Mouse (Mus musculus) MEL (cell line): ENCODE results near the gene Hist1h1e. TPM values are rescaled to one million over a fixed set of nuclear protein-coding genes. Genes with fewer than 3 reads are reported as not detected.

Experiments
- DNase-seq: peaks from one replicate; pipeline ENCODE4 v3.0.0; 2011; ENCODE audit warnings: low read depth, low spot score
- H3K27ac ChIP-seq: 2 replicates; pipeline ENCODE4 v1.5.1; 2012; ENCODE audit warnings: low read depth, mild to moderate bottlenecking, control low read depth, low read length, moderate library complexity; ENCODE audit not compliant: control insufficient read depth
- H3K27me3 ChIP-seq, 2 experiments: fragments of 150-350 bp in 1 of 2; sonication (generic) in 1 of 2; 2 replicates each; pipeline ENCODE4 v1.6.1; 2012; ENCODE audit warnings: low read length in 2 of 2, mild to moderate bottlenecking in 2 of 2, improper control_type of control experiment in 1 of 2, moderate library complexity in 1 of 2; ENCODE audit not compliant: insufficient read depth in 2 of 2, control insufficient read depth in 1 of 2
- H3K36me3 ChIP-seq, 2 experiments: 2 replicates each; pipeline ENCODE4 v1.6.1; 2012 to 2014; ENCODE audit warnings: low read length in 2 of 2, improper control_type of control experiment in 1 of 2, inconsistent platforms in 1 of 2, mild to moderate bottlenecking in 1 of 2; ENCODE audit not compliant: insufficient read depth in 2 of 2, control insufficient read depth in 1 of 2
- H3K4me1 ChIP-seq, 2 experiments: fragments of 150-350 bp in 1 of 2; sonication (generic) in 1 of 2; 2 replicates each; pipeline ENCODE4 v1.6.1; 2012; ENCODE audit warnings: low read length in 2 of 2, improper control_type of control experiment in 1 of 2, mild to moderate bottlenecking in 1 of 2; ENCODE audit not compliant: insufficient read depth in 2 of 2, control insufficient read depth in 1 of 2
- H3K4me3 ChIP-seq, 2 experiments: fragments of 150-350 bp in 1 of 2; sonication (generic) in 1 of 2; 2 replicates each; pipeline ENCODE4 v1.5.1; 2012; ENCODE audit warnings: low read depth in 2 of 2, low read length in 2 of 2, mild to moderate bottlenecking in 2 of 2, moderate library complexity in 2 of 2, control low read depth in 1 of 2, improper control_type of control experiment in 1 of 2; ENCODE audit not compliant: control insufficient read depth in 1 of 2, insufficient read depth in 1 of 2
- H3K79me2 ChIP-seq: 2 replicates; pipeline ENCODE4 v1.6.1; 2012; ENCODE audit warnings: mild to moderate bottlenecking, low read length, moderate library complexity; ENCODE audit not compliant: control insufficient read depth, poor library complexity, insufficient read depth
- H3K9ac ChIP-seq: 2 replicates; pipeline ENCODE4 v1.6.1; 2012; ENCODE audit warnings: low read depth, mild to moderate bottlenecking, control low read depth, low read length, moderate library complexity; ENCODE audit not compliant: control insufficient read depth, poor library complexity, severe bottlenecking
- H3K9me3 ChIP-seq: fragments of 150-350 bp; sonication (generic); replicated peaks from 2 replicates; pipeline ENCODE4 v1.6.1; 2012; ENCODE audit warnings: mild to moderate bottlenecking, low read length, improper control_type of control experiment, moderate library complexity; ENCODE audit not compliant: insufficient read depth
- BHLHE40 ChIP-seq: IDR thresholded peaks from 2 replicates; pipeline ENCODE4 v1.6.1; 2012; ENCODE audit warnings: low read depth, mild to moderate bottlenecking, inconsistent platforms, low read length, improper control_type of control experiment, borderline replicate concordance
- CHD1 ChIP-seq: IDR thresholded peaks from 2 replicates; pipeline ENCODE4 v1.6.1; 2012; ENCODE audit warnings: low read depth, mild to moderate bottlenecking, inconsistent platforms, low read length, improper control_type of control experiment
- CHD2 ChIP-seq: IDR thresholded peaks from 2 replicates; pipeline ENCODE4 v1.6.1; 2011; ENCODE audit warnings: low read length, improper control_type of control experiment
- CTCF ChIP-seq, 3 experiments: IDR thresholded peaks in 2 of 3; conservative IDR thresholded peaks in 1 of 3; 2 replicates each; pipeline ENCODE4 v1.5.1; 2011 to 2012; ENCODE audit warnings: low read length in 3 of 3, low read depth in 2 of 3, mild to moderate bottlenecking in 2 of 3, improper control_type of control experiment in 1 of 3, inconsistent platforms in 1 of 3, mixed read lengths in 1 of 3, moderate library complexity in 1 of 3; ENCODE audit not compliant: control insufficient read depth in 1 of 3, insufficient read depth in 1 of 3, poor library complexity in 1 of 3, severe bottlenecking in 1 of 3
- E2F4 ChIP-seq: IDR thresholded peaks from 2 replicates; pipeline ENCODE4 v1.6.1; 2011; ENCODE audit warnings: low read depth, low read length, improper control_type of control experiment, borderline replicate concordance
- EP300 ChIP-seq, 2 experiments: IDR thresholded peaks; 2 replicates each; pipeline ENCODE4 v1.6.1; 2011; ENCODE audit warnings: improper control_type of control experiment in 2 of 2, low read length in 2 of 2, low read depth in 1 of 2, mild to moderate bottlenecking in 1 of 2
- GABPA ChIP-seq: IDR thresholded peaks from 2 replicates; pipeline ENCODE4 v1.6.1; 2012; ENCODE audit warnings: low read depth, mild to moderate bottlenecking, inconsistent platforms, low read length, improper control_type of control experiment, moderate library complexity
- GATA1 ChIP-seq: IDR thresholded peaks from 2 replicates; pipeline ENCODE4 v1.6.1; 2011; ENCODE audit warnings: low read depth, low read length, improper control_type of control experiment
- JUND ChIP-seq: IDR thresholded peaks from 2 replicates; pipeline ENCODE4 v1.6.1; 2011; ENCODE audit warnings: low read depth, mild to moderate bottlenecking, improper control_type of control experiment, low read length
- KAT2A ChIP-seq: conservative IDR thresholded peaks from 2 replicates; pipeline ENCODE4 v1.6.1; 2012; ENCODE audit warnings: low read depth, low read length, improper control_type of control experiment, inconsistent platforms
- MAFK ChIP-seq: IDR thresholded peaks from 2 replicates; pipeline ENCODE4 v1.6.1; 2011; ENCODE audit warnings: low read depth, mild to moderate bottlenecking, low read length, improper control_type of control experiment, borderline replicate concordance
- MAX ChIP-seq: IDR thresholded peaks from 2 replicates; pipeline ENCODE4 v1.6.1; 2011; ENCODE audit warnings: low read length, improper control_type of control experiment
- MXI1 ChIP-seq: IDR thresholded peaks from 2 replicates; pipeline ENCODE4 v1.6.1; 2011; ENCODE audit warnings: mild to moderate bottlenecking, low read depth, low read length, improper control_type of control experiment
- MYB ChIP-seq: IDR thresholded peaks from 2 replicates; pipeline ENCODE4 v1.6.1; 2011; ENCODE audit warnings: mild to moderate bottlenecking, low read depth, low read length, improper control_type of control experiment
- MYC ChIP-seq: IDR thresholded peaks from 2 replicates; pipeline ENCODE4 v1.6.1; 2011; ENCODE audit warnings: low read depth, mild to moderate bottlenecking, low read length, improper control_type of control experiment, moderate library complexity
- NRF1 ChIP-seq: IDR thresholded peaks from 2 replicates; pipeline ENCODE4 v1.6.1; 2014; ENCODE audit warnings: low read depth, mild to moderate bottlenecking, inconsistent platforms, low read length, improper control_type of control experiment, moderate library complexity; ENCODE audit not compliant: poor library complexity, insufficient read depth, severe bottlenecking
- POLR2A ChIP-seq, 2 experiments: IDR thresholded peaks; 2 replicates each; pipeline ENCODE4 v1.6.1; 2011 to 2012; ENCODE audit warnings: low read length in 2 of 2, mild to moderate bottlenecking in 2 of 2, control low read depth in 1 of 2, improper control_type of control experiment in 1 of 2, low read depth in 1 of 2, moderate library complexity in 1 of 2; ENCODE audit not compliant: control insufficient read depth in 1 of 2, insufficient read depth in 1 of 2, poor library complexity in 1 of 2
- POLR2AphosphoS5 ChIP-seq: IDR thresholded peaks from 2 replicates; pipeline ENCODE4 v1.6.1; 2012; ENCODE audit warnings: low read depth, borderline replicate concordance, mild to moderate bottlenecking, inconsistent platforms, low read length, moderate library complexity, mixed read lengths
- RAD21 ChIP-seq: IDR thresholded peaks from 2 replicates; pipeline ENCODE4 v1.6.1; 2011; ENCODE audit warnings: mild to moderate bottlenecking, low read depth, low read length, improper control_type of control experiment
- RCOR1 ChIP-seq: IDR thresholded peaks from 2 replicates; pipeline ENCODE4 v1.6.1; 2012; ENCODE audit warnings: low read depth, mild to moderate bottlenecking, inconsistent platforms, low read length, improper control_type of control experiment
- SIN3A ChIP-seq: IDR thresholded peaks from 2 replicates; pipeline ENCODE4 v1.6.1; 2012; ENCODE audit warnings: low read length, improper control_type of control experiment, inconsistent platforms
- SMC3 ChIP-seq: IDR thresholded peaks from 2 replicates; pipeline ENCODE4 v1.6.1; 2011; ENCODE audit warnings: low read depth, low read length, improper control_type of control experiment
- TAL1 ChIP-seq: IDR thresholded peaks from 2 replicates; pipeline ENCODE4 v1.6.1; 2012; ENCODE audit warnings: mild to moderate bottlenecking, inconsistent platforms, low read length, moderate library complexity, mixed read lengths
- TCF12 ChIP-seq: IDR thresholded peaks from 2 replicates; pipeline ENCODE4 v1.6.1; 2014; ENCODE audit warnings: low read depth, mild to moderate bottlenecking, inconsistent platforms, low read length, improper control_type of control experiment, moderate library complexity
- USF2 ChIP-seq, 2 experiments: IDR thresholded peaks; 2 replicates each; pipeline ENCODE4 v1.6.1; 2011 to 2012; ENCODE audit warnings: improper control_type of control experiment in 2 of 2, low read length in 2 of 2, borderline replicate concordance in 1 of 2, inconsistent platforms in 1 of 2, low read depth in 1 of 2, mild to moderate bottlenecking in 1 of 2; ENCODE audit not compliant: insufficient read depth in 1 of 2
- ZC3H11A ChIP-seq: IDR thresholded peaks from 2 replicates; pipeline ENCODE4 v1.6.1; 2012; ENCODE audit warnings: low read depth, mild to moderate bottlenecking, inconsistent platforms, low read length, improper control_type of control experiment
- ZKSCAN1 ChIP-seq: IDR thresholded peaks from 2 replicates; pipeline ENCODE4 v1.6.1; 2012; ENCODE audit warnings: low read depth, mild to moderate bottlenecking, inconsistent platforms, low read length, improper control_type of control experiment, moderate library complexity
- ZMIZ1 ChIP-seq: IDR thresholded peaks from 2 replicates; pipeline ENCODE4 v1.6.1; 2012; ENCODE audit warnings: low read depth, mild to moderate bottlenecking, inconsistent platforms, low read length, improper control_type of control experiment, moderate library complexity
- polyA plus RNA-seq, 2 experiments: library from polyadenylated mRNA; stranded (reverse) in 1 of 2; unstranded in 1 of 2; fragments of >175 nt in 1 of 2; fragments of >200 nt in 1 of 2; gene quantifications; 2 replicates each; pipeline versions ENCODE4 v1.2.1 to v1.2.4; 2012; ENCODE audit warnings: low replicate concordance in 2 of 2, low read depth in 1 of 2; ENCODE audit not compliant: insufficient read length in 2 of 2, insufficient read depth in 1 of 2, missing spikeins in 1 of 2
- total RNA-seq: library from RNA; depleted of rRNA; stranded (reverse); fragments of 300-350 nt; gene quantifications from 2 replicates; pipeline ENCODE4 v1.2.3, GENCODE M21; 2012

The Hist1h1e gene
- total and polyA plus RNA-seq, 3 experiments: 1.6 to 268 TPM; not detected in 1

DNA sequence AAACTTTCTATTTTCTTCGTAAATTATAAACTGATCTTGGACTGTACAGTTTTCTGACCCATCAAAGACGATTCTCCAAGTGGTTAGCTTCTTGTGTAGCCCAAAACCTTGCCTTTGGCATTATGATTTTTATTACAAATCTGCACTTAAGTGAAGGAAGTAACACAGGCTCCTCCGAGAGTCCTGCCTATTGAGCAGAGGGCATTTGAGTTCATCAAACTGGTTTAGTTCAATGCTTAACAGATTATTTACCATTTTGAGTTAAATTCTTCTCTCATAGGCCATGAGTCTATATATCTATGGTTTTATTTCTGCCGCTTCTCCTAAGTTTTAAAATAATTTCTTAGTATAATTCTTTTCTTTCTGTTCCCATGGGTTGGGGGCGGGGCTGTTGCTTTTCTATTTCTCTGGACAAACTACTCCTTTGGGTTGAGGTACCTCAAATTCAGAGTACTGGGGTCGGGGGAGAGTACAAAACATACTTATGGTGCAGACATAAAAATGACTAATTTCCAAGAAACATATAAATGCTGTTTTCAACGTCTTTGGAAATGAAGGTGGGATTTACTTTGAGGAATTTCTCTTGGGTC, 598 bp upstream of the Hist1h1e start:
- Histone ChIP-seq H3K9ac (peak overlapping the region; percentile 69), H3K9me3 (no peaks in the 10 kb centered on the region), H3K4me3 (peak overlapping the region; percentile 49 to 52), H3K4me1 (peaks cover 0 to 10% of the 10 kb centered on the region in 2 experiments; a peak in 2 of 4 replicates), H3K36me3 (peaks cover 0 to 9% of the 10 kb centered on the region in 2 experiments; a peak in 2 of 4 replicates), H3K27me3 (peaks cover 0 to 2% of the 10 kb centered on the region in 2 experiments; a peak in 1 of 4 replicates), H3K79me2 (peaks cover 2% of the 10 kb centered on the region; the same call in 1 of the 2 replicates), H3K27ac (peak overlapping the region; percentile 63; the same call in 1 of the 2 replicates)
- TF ChIP-seq TAL1: no peak
- no peak for TF ChIP-seq RCOR1
- no peak for TF ChIP-seq MYC
- no peak for TF ChIP-seq GATA1
- no peak for TF ChIP-seq ZMIZ1
- no peak for TF ChIP-seq CTCF (IDR thresholded peaks at IDR 0.05 in 2 of 3, conservative IDR thresholded peaks at IDR 0.05 in 1 of 3; ENCODE audit: control insufficient read depth in 1 of 3, insufficient read depth in 1 of 3, low read depth in 2 of 3, low read length in 3 of 3, poor library complexity in 1 of 3, severe bottlenecking in 1 of 3)
- no peak for TF ChIP-seq MXI1
- TF ChIP-seq POLR2AphosphoS5: no peak
- TF ChIP-seq CHD2: no peak
- no peak for TF ChIP-seq E2F4
- TF ChIP-seq MAX: no peak
- no peak for TF ChIP-seq RAD21
- TF ChIP-seq USF2 (IDR thresholded peaks at IDR 0.05; ENCODE audit: borderline replicate concordance in 1 of 2, insufficient read depth in 1 of 2, low read depth in 1 of 2, low read length in 2 of 2): no peak
- TF ChIP-seq SIN3A: no peak; the same call in 1 of the 2 replicates
- TF ChIP-seq MYB: no peak
- no peak for TF ChIP-seq MAFK
- TF ChIP-seq ZC3H11A: no peak
- no peak for DNase-seq

DNA sequence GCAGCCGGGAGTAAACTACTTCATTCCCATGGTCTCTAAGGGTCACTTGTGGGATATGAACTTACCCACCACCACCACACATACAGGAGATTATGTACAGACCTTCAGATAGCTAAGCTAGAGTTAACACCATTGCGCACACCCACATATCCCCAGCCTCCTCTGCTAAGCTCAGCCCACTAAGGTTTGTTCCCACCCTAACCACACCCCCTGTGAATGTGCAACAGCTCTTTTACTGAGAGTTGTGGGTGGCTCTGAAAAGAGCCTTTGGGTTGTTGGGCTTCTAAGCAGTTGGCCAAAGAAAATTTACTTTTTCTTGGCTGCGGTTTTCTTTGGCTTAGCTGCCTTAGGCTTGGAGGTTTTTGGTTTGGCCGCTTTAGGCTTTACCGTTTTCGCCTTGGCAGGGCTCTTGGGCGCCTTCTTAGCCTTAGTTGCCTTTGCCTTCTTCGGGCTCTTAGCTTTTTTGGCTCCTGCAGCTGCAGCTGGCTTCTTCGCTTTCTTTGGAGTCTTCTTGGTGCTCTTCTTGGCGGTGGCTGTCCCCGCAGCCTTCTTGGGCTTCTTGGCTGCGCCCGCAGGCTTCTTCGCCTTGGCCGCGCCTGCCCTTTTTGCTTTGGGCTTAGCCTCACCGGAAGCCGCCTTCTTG, 705 bp downstream of the Hist1h1e start:
- Histone ChIP-seq H3K9ac (peak overlapping the region; percentile 88), H3K4me1 (peaks cover 0 to 10% of the 10 kb centered on the region in 2 experiments; a peak in 2 of 4 replicates), H3K36me3 (peaks cover 0 to 9% of the 10 kb centered on the region in 2 experiments; a peak in 2 of 4 replicates), H3K9me3 (no peaks in the 10 kb centered on the region), H3K27ac (peak overlapping the region; percentile 95), H3K79me2 (peaks cover 2% of the 10 kb centered on the region; the same call in 1 of the 2 replicates), H3K27me3 (peaks cover 0 to 2% of the 10 kb centered on the region in 2 experiments; a peak in 1 of 4 replicates), H3K4me3 (peak overlapping the region; percentile 29 to 49)
- DNase-seq: peak; percentile 94
- TF ChIP-seq SMC3 (peak; percentile 21; the same call in 1 of the 2 replicates), MAFK (no peak), MYC (no peak), TCF12 (no peak), CHD2 (no peak), MXI1 (no peak), CHD1 (peak; percentile 89; the same call in 1 of the 2 replicates), JUND (no peak), POLR2A (IDR thresholded peaks at IDR 0.05; ENCODE audit: control insufficient read depth in 1 of 2, insufficient read depth in 1 of 2, low read depth in 1 of 2, low read length in 2 of 2, poor library complexity in 1 of 2) (peak; percentile 67 to 98), BHLHE40 (no peak), RAD21 (no peak), GABPA (no peak), ZKSCAN1 (no peak), EP300 (IDR thresholded peaks at IDR 0.05; ENCODE audit: low read depth in 1 of 2, low read length in 2 of 2) (no peak; a peak in 1 of 4 replicates), ZMIZ1 (peak; percentile 97), SIN3A (peak; percentile 4), NRF1 (no peak), E2F4 (no peak; the same call in 1 of the 2 replicates), USF2 (IDR thresholded peaks at IDR 0.05; ENCODE audit: borderline replicate concordance in 1 of 2, insufficient read depth in 1 of 2, low read depth in 1 of 2, low read length in 2 of 2) (no peak), KAT2A (no peak), ZC3H11A (no peak)
